Mouse (Mus musculus): Measurements from ENCODE around the gene Arhgap28. TPM values are rescaled to one million over a fixed set of nuclear protein-coding genes. Genes with fewer than 3 reads are reported as not detected.

Gene Arhgap28
- polyA plus RNA-seq, 2 experiments: 42.8 to 55.2 TPM

DNA sequence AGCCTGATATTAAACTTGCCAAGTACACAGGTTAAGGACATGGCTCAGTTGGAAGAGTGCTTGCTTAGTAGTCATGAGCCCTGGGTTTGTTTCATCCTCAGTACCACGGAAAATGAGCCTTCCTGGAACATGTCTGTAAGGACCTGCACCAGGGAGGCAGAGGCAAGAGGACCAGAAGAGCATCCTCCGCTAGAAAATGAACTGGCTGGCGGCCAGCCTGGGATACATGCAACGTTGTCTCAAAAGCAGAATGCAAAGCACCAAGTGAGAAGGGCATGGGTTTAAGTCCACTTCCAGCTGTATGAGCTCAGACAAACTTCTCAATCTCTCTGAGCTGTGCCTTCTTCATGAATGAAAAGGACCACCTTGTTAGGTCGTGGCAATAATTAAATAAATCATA lies 49.0 kb downstream of the Arhgap28 start:
- TF ChIP-seq POLR2A (IDR thresholded peaks at IDR 0.05; ENCODE audit: borderline replicate concordance, extremely low read depth, insufficient read depth, insufficient read length): no peak

DNA sequence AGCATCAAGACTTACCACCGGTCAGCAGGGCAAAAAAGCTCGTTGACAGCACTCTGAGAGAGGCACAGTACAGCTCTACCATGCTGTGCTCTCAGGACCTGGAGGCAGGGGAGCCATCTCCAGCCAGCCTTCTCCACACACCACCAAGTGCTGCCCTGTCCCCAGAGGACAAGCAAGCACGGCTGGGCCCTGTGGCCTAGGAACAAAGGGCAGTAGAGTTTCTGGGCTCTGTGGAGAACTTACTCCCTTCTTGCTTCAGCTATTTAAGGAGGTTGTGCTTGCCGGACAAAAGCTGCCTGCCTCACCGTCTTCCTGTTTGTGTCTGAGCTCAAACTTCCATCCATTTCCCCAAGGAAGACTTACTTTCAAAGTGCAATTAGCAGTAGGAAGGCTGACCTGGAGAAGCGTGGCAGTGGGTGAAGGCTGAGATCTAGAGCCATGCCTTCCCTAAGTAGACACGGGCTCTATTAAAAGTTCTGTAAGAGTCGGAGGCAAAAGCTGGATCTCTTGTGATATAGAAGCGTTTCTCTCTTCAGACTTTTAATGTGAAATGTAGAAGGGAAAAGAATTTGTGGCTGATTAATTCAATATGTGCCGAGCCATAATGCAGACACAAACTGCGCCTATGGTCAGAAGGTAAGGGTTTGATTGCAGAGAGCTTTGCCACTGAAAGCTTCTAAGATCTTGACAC lies 53.3 kb downstream of the Arhgap28 start:
- no peaks in the 10 kb centered on the region for H3K36me3 ChIP-seq (ENCODE audit: control insufficient read depth, insufficient read depth, low read length)
- H3K27me3 ChIP-seq (ENCODE audit: control insufficient read depth, insufficient read depth, low read length): no peaks in the 10 kb centered on the region
- 14% methylated on average over 11 of the region's 11 CpGs for WGBS
- peak overlapping the region; percentile 62 for H3K4me2 ChIP-seq (replicated peaks; ENCODE audit: low read depth, low read length, severe bottlenecking)
- peak; percentile 88 for DNase-seq (ENCODE audit: low spot score)
- H3K4me3 ChIP-seq (replicated peaks; ENCODE audit: low read length): peak overlapping the region; percentile 44
- peak overlapping the region; percentile 61 for H3K9ac ChIP-seq (ENCODE audit: low read depth, low read length, severe bottlenecking)
- peaks cover 68% of the 10 kb centered on the region for H3K4me1 ChIP-seq (ENCODE audit: control insufficient read depth, insufficient read depth, low read length)
- ATAC-seq (ENCODE audit: low FRiP score, low read depth): peak; percentile 77
- TF ChIP-seq POLR2A (IDR thresholded peaks at IDR 0.05; ENCODE audit: borderline replicate concordance, extremely low read depth, insufficient read depth, insufficient read length): peak; percentile 52; the same call in 1 of the 2 replicates
- peak overlapping the region; percentile 94 for H3K27ac ChIP-seq (replicated peaks; ENCODE audit: low read depth, low read length)
- no peaks in the 10 kb centered on the region for H3K9me3 ChIP-seq (ENCODE audit: control insufficient read depth, low read length)

More for the DNA sequence above, 49.0 kb downstream of the Arhgap28 start:
- no peak for DNase-seq (ENCODE audit: low spot score)
- Histone ChIP-seq H3K36me3 (ENCODE audit: control insufficient read depth, insufficient read depth, low read length) (no peaks in the 10 kb centered on the region), H3K9ac (ENCODE audit: low read depth, low read length, severe bottlenecking) (no peak overlapping the region), H3K4me2 (replicated peaks; ENCODE audit: low read depth, low read length, severe bottlenecking) (no peak overlapping the region), H3K4me1 (ENCODE audit: control insufficient read depth, insufficient read depth, low read length) (peaks cover 57% of the 10 kb centered on the region), H3K9me3 (ENCODE audit: control insufficient read depth, low read length) (no peaks in the 10 kb centered on the region), H3K4me3 (replicated peaks; ENCODE audit: low read length) (no peak overlapping the region), H3K27ac (replicated peaks; ENCODE audit: low read depth, low read length) (no peak overlapping the region), H3K27me3 (ENCODE audit: control insufficient read depth, insufficient read depth, low read length) (no peaks in the 10 kb centered on the region)
- no peak for ATAC-seq (ENCODE audit: low FRiP score, low read depth)
- 69% methylated on average over 5 of the region's 5 CpGs for WGBS

DNA sequence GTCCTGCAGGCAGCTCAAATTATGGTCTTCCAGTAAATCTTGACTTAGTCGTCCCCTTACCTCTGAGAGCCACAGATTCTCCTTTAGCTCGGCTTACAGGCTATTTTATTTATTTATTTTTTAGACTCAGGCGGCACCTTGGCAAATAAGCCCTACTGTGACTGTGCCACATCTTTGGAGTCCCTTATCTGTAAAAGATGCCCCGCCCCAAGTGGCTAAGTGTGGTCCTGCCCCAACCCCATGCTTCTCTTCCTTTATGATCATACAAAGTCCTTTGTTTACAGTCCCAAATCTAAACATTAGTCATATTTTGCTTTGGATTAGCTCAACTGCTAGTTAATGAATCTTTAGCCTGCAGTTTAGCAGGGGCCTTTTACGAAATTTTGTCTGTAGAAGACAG lies 55.3 kb downstream of the Arhgap28 start:
- H3K4me3 ChIP-seq (replicated peaks; ENCODE audit: low read length): peak overlapping the region; percentile 44
- H3K27ac ChIP-seq (replicated peaks; ENCODE audit: low read depth, low read length): no peak overlapping the region
- peaks cover 54% of the 10 kb centered on the region for H3K4me1 ChIP-seq (ENCODE audit: control insufficient read depth, insufficient read depth, low read length)
- WGBS: 29% methylated on average over 5 of the region's 5 CpGs
- ATAC-seq (ENCODE audit: low FRiP score, low read depth): no peak
- DNase-seq (ENCODE audit: low spot score): no peak
- TF ChIP-seq POLR2A (IDR thresholded peaks at IDR 0.05; ENCODE audit: borderline replicate concordance, extremely low read depth, insufficient read depth, insufficient read length): no peak
- H3K4me2 ChIP-seq (replicated peaks; ENCODE audit: low read depth, low read length, severe bottlenecking): peak overlapping the region; percentile 62
- H3K9me3 ChIP-seq (ENCODE audit: control insufficient read depth, low read length): no peaks in the 10 kb centered on the region
- H3K27me3 ChIP-seq (ENCODE audit: control insufficient read depth, insufficient read depth, low read length): no peaks in the 10 kb centered on the region
- H3K9ac ChIP-seq (ENCODE audit: low read depth, low read length, severe bottlenecking): peak overlapping the region; percentile 61; the same call in 1 of the 2 replicates
- no peaks in the 10 kb centered on the region for H3K36me3 ChIP-seq (ENCODE audit: control insufficient read depth, insufficient read depth, low read length)

DNA sequence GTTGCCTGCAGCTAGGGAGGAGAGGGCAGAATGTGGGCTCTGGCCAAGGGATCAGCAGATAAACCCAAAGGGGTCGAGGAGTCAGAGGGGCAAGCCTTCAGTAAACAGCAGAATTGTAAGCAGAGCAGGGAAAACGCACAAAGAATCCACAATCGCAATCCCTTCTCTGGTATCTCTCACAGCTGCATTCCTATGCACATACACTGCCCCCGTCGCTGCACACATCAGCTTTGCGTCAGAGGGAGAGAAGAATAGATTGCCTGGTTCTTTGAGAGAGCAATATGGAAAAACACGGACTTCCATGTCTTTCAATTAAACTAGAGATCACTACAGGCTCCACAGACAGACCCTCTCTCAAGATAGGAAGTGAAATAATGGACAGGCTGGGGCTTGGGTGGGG lies 58.5 kb downstream of the Arhgap28 start:
- no peak for TF ChIP-seq POLR2A (IDR thresholded peaks at IDR 0.05; ENCODE audit: borderline replicate concordance, extremely low read depth, insufficient read depth, insufficient read length)
- Histone ChIP-seq H3K9ac (ENCODE audit: low read depth, low read length, severe bottlenecking) (no peak overlapping the region), H3K4me1 (ENCODE audit: control insufficient read depth, insufficient read depth, low read length) (peaks cover 29% of the 10 kb centered on the region), H3K4me2 (replicated peaks; ENCODE audit: low read depth, low read length, severe bottlenecking) (no peak overlapping the region), H3K9me3 (ENCODE audit: control insufficient read depth, low read length) (no peaks in the 10 kb centered on the region), H3K27ac (replicated peaks; ENCODE audit: low read depth, low read length) (no peak overlapping the region), H3K27me3 (ENCODE audit: control insufficient read depth, insufficient read depth, low read length) (no peaks in the 10 kb centered on the region), H3K4me3 (replicated peaks; ENCODE audit: low read length) (no peak overlapping the region), H3K36me3 (ENCODE audit: control insufficient read depth, insufficient read depth, low read length) (no peaks in the 10 kb centered on the region)
- no peak for ATAC-seq (ENCODE audit: low FRiP score, low read depth)
- no peak for DNase-seq (ENCODE audit: low spot score)
- 66% methylated on average over 7 of the region's 7 CpGs for WGBS

- ATAC-seq (ENCODE audit: low FRiP score, low read depth): no peak
- Histone ChIP-seq H3K27ac (replicated peaks; ENCODE audit: low read depth, low read length) (no peak overlapping the region), H3K4me1 (ENCODE audit: control insufficient read depth, insufficient read depth, low read length) (peaks cover 29% of the 10 kb centered on the region), H3K27me3 (ENCODE audit: control insufficient read depth, insufficient read depth, low read length) (no peaks in the 10 kb centered on the region), H3K9ac (ENCODE audit: low read depth, low read length, severe bottlenecking) (no peak overlapping the region), H3K9me3 (ENCODE audit: control insufficient read depth, low read length) (no peaks in the 10 kb centered on the region), H3K4me3 (replicated peaks; ENCODE audit: low read length) (no peak overlapping the region), H3K4me2 (replicated peaks; ENCODE audit: low read depth, low read length, severe bottlenecking) (no peak overlapping the region), H3K36me3 (ENCODE audit: control insufficient read depth, insufficient read depth, low read length) (no peaks in the 10 kb centered on the region)
- no peak for TF ChIP-seq POLR2A (IDR thresholded peaks at IDR 0.05; ENCODE audit: borderline replicate concordance, extremely low read depth, insufficient read depth, insufficient read length)
- DNase-seq (ENCODE audit: low spot score): no peak
- 70% methylated on average over 7 of the region's 7 CpGs for WGBS
These were observed 59.7 kb downstream of the Arhgap28 start for GRCm38 (mm10) chr17:67944256-67944655.

Measured in limb, embryonic 14.5 days (tissue).